Mouse (Mus musculus) skeletal muscle tissue, adult 2 months (tissue): ENCODE data around the gene Wdr13.

Experiments used
- DNase-seq: peaks from one replicate; pipeline ENCODE4 v3.0.0-alpha.2; 2012; ENCODE audit warnings: low read depth, low spot score

Gene Wdr13

DNA sequence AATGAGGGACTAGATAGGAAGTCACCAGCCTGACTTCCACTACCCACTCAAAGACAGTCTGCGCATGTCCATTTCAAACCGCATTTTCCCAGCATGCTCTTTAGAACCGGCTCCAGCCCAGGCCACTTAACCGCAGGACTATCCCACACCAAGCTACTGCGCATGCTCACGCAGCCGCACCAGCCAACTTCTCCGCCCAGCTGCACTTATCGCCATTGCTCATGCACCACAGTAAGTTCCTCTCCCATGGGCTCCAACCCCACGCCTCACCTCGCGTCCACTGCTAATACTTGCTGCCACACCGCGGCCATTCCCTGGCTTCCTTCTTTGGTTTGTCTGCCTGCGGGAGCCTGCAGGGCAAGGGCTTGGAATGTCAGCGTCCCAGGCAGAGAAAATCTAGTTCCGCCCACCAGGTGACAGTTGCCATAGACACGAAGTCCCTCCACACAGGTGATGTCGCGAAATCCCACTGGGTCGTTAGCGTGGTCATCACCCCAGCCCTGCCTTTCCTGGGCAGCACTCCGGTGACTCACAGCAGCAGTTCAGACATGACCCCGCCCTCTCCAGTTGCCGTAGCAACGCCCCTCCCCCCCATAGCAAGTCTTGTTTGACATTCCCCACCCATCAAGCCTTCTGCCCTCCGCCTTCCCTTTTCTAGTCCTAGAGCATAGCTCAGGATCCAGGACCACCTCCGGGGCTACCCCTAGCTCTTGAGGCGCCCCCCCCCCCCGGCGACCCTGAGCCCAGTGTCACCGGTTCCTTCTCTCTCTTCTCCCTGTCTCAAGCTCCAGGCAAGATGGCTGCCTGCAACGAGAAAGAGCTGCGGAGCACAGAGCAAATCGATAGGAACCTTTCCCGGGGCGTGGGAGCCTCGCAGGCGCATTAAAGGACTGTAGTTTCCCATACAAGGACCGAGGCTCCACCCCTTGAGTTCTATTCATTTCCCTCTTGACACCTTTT is at the start of gene Wdr13:
Wdr13 (minus strand) TSS at position 876 of the 960 bp plus-strand sequence.
- DNase-seq, result peak; percentile 96

DNA sequence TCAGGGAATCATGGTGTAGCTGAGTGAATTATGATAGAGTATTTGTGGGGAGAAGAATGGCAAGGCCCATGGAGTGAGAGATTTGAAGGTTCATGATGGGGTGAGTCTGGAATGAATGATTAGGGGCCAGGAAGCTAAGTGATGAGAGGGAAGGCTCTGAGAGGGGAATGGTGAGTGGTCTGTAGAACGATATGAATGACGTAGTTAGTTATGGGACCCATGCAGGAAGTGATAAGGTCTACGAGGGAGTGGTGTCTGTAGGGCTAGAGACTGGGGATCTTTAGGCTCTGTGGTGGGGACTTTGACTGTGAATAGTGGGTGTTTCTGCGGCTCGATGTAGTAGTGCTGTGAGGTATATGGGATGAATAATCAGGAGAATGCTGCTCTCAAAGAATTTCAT is 47.0 kb upstream of the Wdr13 start:
- DNase-seq, result no peak

DNA sequence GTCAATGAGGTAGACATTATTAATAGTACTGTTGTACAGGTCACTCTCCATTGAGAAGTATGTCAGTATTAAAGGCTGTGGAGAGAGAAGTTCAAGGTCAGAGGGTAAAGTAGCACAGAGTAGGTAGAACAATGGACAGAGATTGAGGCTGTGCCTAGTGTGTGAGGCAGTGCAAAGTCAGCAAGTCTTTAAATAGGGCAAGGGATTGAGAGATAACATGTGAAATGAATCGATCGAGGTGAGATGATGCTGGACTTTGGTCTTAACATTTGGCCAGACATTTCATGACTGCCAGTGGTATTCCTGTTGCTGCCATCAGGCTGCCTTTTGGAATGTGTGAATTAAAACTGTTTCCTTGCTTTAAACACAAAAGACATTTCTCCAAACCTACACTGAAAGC is 46.2 kb upstream of the Wdr13 start:
- DNase-seq, result no peak

DNA sequence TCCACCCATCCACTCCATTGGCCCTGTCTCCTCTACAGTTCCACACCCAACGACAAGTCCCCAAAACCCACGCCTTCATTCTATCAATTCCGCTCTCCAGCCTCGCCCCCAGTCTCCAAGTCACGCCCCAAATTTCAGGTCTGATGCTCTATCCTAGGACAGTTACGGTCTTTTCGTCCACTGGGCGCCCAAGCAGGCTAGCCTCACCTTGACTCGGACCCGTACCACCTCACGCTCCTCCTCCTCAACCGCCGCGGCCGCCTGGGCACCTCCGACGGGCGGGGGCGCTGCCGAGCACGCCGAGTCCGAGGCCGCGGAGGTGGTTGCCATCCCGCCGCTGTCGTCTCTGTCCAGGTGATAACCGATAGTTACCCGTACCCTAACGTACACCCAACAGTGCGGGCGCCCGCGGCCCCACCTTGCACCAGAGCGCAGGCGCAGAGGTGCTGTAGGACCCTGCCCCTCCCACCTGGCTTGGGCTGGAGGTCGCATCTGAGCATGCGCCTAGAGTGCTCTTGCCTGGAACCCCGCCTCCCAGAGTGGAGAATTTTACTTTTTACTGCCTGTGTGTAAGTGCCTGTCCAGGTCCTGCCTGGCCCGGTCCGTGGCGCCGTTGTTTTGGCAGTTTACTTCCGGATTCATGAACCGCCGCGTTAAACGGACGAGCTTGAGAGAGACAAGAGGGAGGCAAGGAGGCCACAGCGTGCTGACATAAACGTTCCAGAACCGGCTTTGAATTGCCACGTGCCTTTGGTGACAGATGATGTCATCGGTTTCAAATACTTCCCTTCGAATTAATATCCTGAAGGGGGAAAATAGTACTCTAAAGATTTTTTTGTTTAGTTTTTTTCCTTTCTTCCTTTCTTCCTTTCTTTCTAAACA is 43.1 kb upstream of the Wdr13 start, which contains the start of gene Tbc1d25:
Tbc1d25 (minus strand) TSS at position 678 of the 882 bp plus-strand sequence.
- DNase-seq, result peak; percentile 90

DNA sequence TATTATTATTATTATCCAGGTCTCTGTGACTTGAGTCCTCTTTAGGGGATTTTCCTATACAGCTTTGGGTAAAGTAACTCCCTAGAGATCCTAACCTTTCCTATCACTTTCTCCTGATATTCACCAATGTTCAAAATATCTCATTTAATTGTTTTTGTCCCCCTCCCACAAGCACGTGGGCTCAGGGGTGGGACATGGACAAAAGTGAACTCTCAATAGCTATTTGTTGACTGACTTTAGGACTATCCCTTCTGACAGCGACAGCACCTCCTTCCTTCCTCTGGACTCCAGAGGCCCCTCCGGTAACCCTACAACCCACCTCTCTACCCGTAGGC is 42.4 kb upstream of the Wdr13 start:
- no peak for DNase-seq

DNA sequence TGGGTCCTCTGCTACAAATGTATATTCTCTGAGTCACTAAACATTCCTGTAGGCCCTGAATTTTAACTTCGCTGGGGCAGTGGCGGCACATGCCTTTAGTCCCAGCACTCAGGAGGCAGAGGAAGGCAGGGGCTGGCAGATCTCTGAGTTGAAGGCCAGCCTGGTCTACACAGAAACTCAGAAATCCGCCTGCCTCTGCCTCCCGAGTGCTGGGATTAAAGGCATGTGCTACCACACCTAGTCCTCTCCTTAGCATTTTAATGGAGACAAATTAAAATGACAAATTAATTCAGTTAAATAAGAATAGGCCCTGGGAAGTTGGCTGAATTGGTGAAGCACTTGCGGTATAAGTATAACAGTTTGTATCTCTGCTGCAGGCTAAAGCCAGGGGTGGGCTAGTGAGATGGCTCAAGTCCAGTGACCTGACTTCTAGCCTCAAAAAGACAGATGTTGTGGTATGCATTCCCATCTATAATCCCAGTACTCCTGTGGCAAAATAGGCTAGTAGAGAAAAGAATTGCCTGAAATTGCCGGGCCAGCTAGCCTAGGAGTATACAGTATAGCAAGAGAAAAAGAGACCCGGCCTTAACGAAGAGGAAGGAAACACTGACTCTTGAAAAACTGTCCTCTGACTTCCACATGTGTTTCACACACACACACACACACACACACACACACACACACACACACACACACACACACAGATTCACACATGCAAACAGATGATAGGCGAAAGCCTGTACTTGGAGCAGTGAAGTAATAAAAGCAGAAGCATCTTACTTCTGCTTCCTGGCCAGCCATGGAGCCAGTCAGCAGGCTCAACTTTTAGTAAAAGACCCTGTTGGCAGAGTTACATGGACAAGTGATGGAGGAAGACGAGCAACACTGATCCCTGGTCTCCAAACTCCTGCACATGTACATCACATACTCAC is 35.3 kb upstream of the Wdr13 start:
- no peak for DNase-seq

DNA sequence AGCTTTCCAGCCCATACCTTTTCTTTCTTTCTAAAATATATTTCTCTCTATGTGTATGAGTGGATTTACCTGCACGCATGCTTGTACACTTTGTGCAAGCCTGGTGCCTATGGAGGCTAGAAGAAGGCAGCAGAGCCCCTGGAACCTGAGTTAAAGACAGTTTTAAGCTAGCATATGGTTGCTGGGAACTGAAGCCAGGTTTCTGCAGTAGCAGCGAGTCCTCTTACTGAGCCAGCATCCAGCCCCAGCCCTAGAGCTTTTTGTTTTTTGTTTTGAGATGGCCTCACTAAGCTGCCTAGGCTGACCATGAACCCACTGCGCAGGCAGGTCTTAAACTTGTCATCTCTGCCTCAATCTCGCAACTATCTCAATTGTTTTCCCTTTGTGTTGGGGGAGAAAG is 31.8 kb upstream of the Wdr13 start:
- no peak for DNase-seq

DNA sequence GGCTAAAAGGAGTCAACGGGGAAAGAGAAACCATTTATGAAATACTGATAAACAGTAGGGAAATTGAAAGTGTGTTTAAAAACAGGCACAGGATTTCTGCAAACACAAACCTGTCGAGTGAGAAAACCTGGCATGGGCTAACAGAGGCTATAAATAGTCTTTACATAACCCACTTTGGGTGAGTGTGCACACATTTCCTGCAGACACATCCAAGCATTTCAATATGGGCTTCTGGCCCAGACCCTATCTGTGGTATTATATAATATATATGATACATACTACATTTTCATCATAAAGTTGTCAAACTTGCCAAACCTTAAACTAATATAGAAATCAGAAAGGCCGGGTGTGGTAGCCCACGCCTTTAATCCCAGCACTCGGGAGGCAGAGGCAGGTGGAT is 30.4 kb upstream of the Wdr13 start:
- peak; percentile 18 for DNase-seq

DNA sequence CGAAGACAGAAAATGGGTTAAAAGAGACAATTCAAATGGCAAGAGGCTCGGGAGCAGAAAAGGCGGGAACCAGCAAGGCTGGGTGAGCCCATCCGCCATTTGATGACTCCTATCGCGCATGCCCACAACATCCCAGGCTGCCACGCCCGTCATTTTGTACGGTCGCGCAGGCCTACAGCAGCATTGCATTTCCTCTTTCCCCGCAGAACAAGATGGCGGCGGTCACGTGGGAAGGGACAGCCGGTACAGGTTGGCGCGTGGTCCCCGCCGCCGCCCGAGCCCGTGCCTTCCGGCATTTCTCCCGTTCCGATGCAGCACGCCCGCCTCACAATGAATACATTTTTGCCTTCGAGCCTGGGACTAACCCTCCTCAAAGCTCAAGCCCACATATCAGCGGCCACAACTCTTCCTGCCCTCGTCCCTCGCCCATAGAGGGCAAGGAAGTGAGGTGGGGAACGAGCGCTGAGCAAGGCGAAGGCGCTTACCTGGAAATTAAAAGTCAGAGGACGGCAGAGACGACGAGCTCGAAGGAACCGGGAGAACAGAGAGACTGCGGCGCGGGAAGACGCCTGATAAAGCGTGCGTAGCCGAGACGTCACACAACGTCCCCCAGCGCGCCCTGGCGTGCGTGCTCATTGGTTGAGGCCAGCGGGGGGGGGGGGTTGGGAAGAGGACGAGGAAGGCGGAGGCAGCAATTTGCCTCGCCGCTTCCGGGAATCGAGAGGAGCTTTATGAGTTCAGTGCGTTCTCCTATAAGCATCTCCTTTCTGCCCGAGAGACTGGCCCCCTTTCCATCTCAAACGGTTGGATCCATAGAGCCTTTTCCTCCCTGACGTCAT is 12.7 kb upstream of the Wdr13 start, which contains the start of gene Rbm3:
Rbm3 (minus strand) TSS at position 728 of the 839 bp plus-strand sequence.
- DNase-seq, result peak; percentile 87

DNA sequence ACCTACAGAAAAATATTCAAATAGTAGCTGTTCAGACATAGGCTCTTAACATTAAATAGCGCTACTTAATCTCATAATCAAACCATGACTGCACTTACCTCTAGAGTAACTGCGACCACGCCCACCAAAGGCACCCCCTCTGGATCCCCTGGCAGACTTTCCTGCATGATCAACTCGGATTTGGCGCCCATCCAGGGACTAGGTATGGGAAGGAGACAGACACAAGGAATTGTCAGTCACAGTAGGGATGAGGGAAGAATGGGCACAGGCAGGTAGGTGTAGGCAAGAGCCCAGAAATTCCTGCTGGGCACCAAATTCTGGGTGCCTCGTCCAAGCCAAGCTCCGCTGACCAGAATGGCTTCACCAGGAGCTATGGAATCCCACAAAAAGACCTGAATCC is 11.1 kb upstream of the Wdr13 start:
- DNase-seq, result no peak

DNA sequence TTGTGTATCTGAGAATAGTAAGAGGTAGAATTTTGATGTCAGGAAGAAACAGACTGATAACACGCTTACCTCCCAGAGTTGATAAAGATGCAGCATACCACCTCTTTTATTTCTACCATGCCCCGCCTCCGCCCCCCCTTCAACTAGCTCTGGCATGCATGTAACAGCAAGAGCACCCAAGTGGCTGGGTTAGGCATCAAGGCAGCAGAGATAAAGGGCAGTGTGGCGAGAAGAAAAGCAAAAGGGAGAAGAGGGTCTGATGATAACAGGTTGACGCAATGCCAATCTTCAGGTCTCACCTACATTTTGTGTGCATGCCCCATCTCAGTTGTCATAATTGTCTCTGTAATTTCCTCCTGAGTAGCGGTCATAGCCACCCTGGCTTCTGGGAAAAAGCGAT is 10.3 kb upstream of the Wdr13 start:
- no peak for DNase-seq

DNA sequence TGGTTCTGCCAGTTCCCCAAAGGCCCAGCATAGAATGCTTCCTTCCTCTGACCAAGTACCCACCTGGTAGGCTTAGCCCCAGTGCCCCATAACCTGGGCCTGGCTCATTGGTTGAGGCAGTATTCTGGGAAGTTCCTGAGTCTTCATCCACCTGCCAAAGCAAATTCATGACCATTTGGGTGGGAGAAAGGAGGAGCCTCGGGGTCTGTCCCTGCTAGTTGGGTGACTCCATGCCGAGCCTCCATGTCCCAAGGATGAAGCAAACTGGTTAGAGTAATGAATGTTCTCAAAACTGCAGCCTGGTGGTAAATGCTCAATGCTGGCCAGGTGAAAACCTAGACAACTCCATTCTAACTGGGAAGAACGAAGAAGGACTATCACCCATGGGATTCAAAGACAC is 8.4 kb upstream of the Wdr13 start:
- DNase-seq, result no peak

DNA sequence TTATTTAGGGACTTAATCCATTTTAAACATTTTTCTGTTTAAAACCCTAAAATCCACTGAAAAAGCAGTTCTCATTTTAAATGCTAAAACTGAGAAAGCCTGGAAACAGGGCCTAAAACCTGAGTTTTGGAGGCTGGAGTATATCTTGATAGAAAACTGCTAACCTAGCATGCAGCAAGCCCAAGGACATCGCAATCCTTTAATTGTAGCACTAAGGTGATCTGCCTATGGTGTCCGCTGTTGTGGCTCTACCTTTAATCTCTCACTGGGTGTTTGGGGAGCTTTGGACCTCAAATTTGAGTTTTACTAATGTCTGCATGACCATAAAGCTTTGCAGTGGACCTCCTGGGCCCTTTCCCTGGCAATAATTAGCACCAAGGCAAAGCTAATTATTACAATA is 7.8 kb upstream of the Wdr13 start:
- DNase-seq, result no peak

DNA sequence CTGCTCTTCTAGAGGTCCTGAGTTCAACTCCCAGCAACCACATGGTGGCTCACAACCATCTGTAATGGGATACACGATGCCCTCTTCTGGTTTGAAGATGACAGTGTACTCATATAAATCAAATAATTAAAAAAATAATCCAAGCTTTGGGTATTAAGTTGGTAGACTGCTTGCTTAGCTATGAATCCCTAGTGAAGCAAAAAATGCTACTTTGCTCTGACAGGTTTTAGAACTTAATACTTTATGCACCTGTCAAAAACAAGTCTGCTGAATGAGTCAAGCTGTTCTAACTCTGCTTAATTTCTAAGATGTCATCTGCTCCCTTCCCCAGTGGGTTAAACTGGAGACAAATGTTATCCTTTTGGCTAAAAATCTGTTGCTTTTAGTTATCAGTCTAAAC is 6.8 kb upstream of the Wdr13 start:
- DNase-seq, result no peak

DNA sequence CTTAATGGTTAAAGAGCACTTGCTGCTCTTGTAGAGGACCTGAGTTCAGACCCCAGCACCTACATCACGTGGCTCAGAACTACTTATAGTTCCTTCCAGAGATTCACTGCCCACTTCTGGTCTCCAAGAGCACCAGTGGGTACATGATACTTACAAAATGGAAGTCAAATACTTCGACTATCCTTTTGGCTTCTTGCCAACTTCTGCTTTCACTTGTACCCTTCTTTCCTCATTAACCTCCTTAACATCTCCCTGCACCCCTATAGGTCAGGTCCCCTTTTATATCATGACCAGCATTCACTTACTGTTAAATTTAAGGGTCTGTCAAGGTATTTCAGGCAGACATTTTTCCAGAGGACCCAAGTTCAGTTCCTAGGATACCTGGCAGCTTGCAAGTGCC is 3.2 kb upstream of the Wdr13 start:
- DNase-seq, result no peak

DNA sequence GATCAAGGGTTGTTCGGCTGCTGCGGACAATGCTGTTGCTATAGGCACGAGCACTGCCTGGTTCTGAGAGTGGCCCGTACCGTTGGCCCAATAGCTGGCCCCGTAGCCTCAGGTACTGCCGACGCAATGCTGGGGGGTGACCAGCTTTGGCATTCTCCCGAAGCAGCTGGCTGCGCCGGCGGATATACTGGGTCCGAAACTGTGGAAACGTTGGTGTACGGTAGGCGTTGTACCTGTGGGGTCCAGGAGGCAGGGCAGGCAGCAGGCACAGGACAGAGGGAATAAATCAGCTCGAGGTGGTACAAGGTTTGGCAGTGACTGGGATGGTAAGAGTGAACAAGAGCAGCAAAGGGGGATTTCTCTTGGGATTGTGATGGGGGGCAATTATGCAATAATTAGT is 1.3 kb downstream of the Wdr13 start:
- no peak for DNase-seq

DNA sequence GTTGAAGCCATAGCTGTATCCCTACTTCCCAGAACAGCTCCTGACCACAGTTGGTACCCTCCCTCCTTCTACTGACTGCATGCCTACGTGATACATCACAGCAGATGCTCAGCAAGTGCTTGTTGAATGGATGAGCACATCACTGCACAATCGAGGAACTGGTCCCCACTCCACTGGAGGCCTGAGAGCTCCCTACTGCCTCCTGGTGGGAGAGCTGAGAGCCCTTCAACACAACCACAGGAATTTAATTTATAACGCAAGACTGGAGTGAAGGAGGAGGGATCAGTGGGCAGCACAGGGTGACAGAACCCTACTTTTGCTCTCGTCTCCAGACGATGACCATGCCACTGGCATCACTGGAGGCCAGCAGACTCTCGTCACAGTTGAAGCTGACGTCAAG is 7.5 kb downstream of the Wdr13 start:
- DNase-seq, result no peak

DNA sequence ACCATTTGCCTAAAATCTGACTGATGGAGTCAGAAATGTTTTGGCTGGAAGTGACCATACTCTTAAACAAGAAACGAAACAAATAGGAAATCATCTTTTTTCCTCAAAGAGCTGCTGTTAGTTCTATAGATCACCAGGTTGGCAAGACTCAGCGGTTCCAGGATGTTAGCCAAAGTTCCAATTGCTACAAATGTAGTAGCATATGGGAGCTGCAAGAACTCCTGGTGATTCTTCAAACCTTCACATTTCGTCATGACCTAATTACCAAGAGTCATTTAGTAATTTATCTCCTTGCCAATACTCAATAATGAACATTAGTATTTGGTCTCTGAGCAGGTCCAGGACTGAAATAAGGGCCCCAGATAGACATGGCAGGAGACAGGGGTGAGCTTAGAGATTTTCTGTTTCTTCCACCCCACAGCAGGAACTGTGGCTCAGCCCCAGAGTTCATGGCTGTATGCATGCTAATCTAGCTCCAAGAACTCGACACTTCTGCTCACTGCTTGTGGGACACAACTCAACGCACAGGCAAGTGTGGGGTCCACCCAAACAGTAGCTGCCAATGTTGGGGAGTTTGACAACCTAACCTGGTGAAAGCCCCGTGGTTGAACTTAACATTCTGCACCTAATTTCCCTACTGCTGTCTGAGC is 8.7 kb downstream of the Wdr13 start:
- no peak for DNase-seq

DNA sequence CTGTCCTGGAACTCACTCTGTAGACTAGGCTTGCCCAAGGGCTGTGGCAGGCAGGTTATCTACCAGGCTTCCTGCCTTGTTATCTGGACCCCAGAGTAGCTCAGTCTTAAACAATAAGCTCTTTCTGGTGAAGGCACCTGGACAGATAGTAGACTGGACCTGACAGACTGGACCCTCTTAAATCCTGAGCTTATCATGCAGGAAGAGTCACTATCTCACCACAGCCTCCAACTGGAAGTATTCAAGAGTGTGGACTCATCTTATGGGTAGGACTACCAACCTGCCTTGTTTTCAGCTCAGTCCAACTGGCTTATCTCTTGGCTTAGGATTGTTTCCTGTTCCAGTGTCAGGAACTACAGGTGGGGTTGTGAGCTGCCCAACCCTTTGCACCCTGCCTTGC is 15.4 kb downstream of the Wdr13 start:
- DNase-seq, result no peak

DNA sequence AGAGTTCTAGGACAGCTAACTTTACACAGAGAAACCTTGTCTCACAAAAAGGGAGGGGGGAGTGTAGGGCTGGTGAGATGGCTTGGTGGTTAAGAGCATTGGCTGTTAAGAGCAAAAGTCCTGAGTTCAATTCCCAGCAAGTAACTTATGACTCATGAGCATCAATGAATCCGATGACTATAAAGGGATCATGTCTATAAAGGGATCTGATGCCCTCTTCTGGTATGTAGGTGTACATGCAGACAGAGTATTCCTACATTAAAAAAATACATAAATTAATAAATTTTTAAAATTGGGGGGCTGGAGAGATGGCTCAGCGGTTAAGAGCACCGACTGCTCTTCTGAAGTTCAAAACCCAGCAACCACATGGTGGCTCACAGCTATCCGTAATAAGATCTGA is 17.4 kb downstream of the Wdr13 start:
- DNase-seq, result no peak
